Mouse (Mus musculus) CD4-positive, CD25-positive, alpha-beta regulatory T cell (primary cell): ENCODE measurements around the gene Sp2. TPM values are rescaled to one million over a fixed set of nuclear protein-coding genes. Genes with fewer than 3 reads are reported as not detected.

Source experiments
- polyA plus RNA-seq: library from polyadenylated mRNA; unstranded; fragments of 100-300 nt; shearing (Covaris generic); gene quantifications from one replicate; pipeline ENCODE4 v1.2.1, GENCODE M21; 2017

The Sp2 gene
- polyA plus RNA-seq = 76.0 TPM

DNA sequence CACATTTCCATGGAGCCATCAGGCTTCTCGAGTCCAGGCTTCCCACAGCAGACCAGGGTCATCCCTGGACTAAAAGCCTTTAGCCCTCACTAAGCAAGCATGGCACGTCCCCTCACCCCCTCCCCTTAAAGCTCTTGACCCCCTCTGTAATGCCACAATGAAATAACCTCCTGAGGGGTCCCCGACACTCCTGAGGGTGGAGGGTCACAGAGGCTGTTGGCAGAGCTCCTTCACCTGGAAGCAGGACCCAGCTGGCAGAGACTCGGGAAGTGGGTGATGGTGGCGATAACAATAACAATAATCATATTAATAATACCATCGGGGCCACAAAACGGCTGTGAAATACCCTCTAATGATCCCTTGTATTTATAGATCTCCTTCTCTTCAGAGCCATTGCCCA lies at the start of gene Sp2:
Gene Sp2 (minus strand): TSS at position 101 of the 400 bp plus-strand sequence.

DNA sequence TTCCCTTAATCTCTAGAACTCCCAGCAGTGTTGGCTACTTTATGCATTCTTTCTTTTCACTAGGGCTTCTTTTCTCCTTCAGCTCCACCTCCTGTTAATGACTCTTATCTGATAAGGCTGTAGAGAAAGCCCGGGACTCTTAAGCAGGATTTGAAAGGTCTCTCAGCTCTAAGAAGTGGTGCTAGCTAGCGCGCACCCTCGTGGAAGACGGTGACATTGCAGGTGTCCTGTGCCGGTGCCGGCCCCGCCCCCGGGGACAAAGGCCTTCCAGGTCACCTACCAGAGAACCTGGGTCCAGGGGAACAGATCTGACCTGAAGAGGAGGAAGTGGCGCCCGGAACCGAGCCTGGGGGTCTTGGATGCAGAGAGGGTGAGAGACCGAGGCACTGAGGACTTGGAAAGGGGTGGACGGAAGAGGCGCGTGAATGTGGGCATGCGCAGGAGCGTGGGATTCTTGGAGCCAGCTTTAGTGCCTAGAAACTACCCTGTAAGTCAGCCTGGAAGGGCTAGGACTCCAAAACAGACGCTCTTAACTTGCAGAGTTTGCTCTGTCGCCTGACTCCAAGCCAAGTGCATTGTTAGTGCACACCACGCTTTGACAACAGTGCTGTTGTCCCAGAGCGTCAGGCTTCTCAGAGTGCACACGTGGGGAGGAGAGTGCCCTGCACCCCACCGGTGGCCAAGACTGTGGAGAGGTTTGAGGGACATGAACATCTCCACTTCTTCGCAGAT lies 47.1 kb upstream of the Sp2 start, which contains the start of gene Scrn2:
Gene Scrn2 (plus strand): TSS at position 253 of the 732 bp plus-strand sequence.

GRCm38 (mm10) chr11:97013121-97013670 lies 30.4 kb upstream of the Sp2 start, which contains the start of gene Sp6:
TSS of gene Sp6 (plus strand) at chr11:97013394.

GRCm38 (mm10) chr11:96943746-96944304 lies 38.9 kb downstream of the Sp2 start, which contains the start of gene Pnpo:
TSS of gene Pnpo (minus strand) at chr11:96943986.

DNA sequence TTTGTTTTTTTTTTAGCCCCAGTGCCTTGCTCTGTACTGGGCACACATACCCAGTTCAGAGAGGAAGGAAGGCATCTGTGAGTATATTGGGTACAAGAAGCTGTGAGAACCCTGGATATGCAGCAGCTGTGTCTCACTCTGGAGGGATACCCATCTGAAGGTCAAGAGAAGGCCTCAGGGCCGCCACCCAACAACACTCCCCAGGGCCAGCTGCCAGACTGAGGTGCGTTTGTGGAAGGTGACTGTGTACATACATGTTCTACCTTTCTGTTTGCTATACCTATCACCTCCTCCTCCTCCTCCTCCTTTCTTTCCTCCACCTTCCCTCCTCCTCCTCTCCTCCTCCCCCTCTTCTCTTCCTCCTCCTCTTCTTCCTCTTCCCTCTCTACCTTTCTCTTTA lies 54.7 kb downstream of the Sp2 start, which contains the start of gene Prr15l:
Gene Prr15l (plus strand): TSS at position 17 of the 400 bp plus-strand sequence.

GRCm38 (mm10) chr11:96916044-96916884 lies 66.5 kb downstream of the Sp2 start, which contains the start of gene Cdk5rap3:
TSS of gene Cdk5rap3 (minus strand) at chr11:96916496.

Other genes starting within 250 kb of the Sp2 start
- 32.6 TPM for gene Snx11, start 205.4 kb downstream of the Sp2 start, polyA plus RNA-seq
- gene Cbx1, start 193.8 kb downstream of the Sp2 start, polyA plus RNA-seq = 44.5 TPM
- 53.0 TPM for gene Nfe2l1, start 153.0 kb downstream of the Sp2 start, polyA plus RNA-seq
- gene Copz2, start 133.1 kb downstream of the Sp2 start, polyA plus RNA-seq = 0.37 TPM
- gene Cdk5rap3, start 66.5 kb downstream of the Sp2 start, polyA plus RNA-seq = 78.6 TPM
- gene Prr15l, start 54.9 kb downstream of the Sp2 start, polyA plus RNA-seq = 0.13 TPM
- gene Pnpo, start 39.0 kb downstream of the Sp2 start, polyA plus RNA-seq = 40.8 TPM
- 29.5 TPM for gene Sp6, start 30.4 kb upstream of the Sp2 start, polyA plus RNA-seq
- gene Scrn2, start 47.0 kb upstream of the Sp2 start, polyA plus RNA-seq = 14.4 TPM
- gene Lrrc46, start 58.4 kb upstream of the Sp2 start, polyA plus RNA-seq = 0.22 TPM
- 84.8 TPM for gene Mrpl10, start 58.6 kb upstream of the Sp2 start, polyA plus RNA-seq
- gene Osbpl7, start 67.7 kb upstream of the Sp2 start, polyA plus RNA-seq = 35.0 TPM
- 9.6 TPM for gene Tbx21, start 132.4 kb upstream of the Sp2 start, polyA plus RNA-seq
- 0.16 TPM for gene Tbkbp1, start 168.5 kb upstream of the Sp2 start, polyA plus RNA-seq
- 33.1 TPM for gene Kpnb1, start 204.9 kb upstream of the Sp2 start, polyA plus RNA-seq